Mouse (Mus musculus) kidney, adult 11 months (tissue): Measurements from ENCODE around the gene Olfr455.

ENCODE experiments used
- DNase-seq: peaks from one replicate; pipeline ENCODE4 v3.0.0; 2022

The Olfr455 gene

GRCm38 (mm10) chr6:42547461-42547860 lies at the start of gene Olfr455:
Olfr455 (minus strand) TSS chr6:42547587.
- no peak for DNase-seq

DNA sequence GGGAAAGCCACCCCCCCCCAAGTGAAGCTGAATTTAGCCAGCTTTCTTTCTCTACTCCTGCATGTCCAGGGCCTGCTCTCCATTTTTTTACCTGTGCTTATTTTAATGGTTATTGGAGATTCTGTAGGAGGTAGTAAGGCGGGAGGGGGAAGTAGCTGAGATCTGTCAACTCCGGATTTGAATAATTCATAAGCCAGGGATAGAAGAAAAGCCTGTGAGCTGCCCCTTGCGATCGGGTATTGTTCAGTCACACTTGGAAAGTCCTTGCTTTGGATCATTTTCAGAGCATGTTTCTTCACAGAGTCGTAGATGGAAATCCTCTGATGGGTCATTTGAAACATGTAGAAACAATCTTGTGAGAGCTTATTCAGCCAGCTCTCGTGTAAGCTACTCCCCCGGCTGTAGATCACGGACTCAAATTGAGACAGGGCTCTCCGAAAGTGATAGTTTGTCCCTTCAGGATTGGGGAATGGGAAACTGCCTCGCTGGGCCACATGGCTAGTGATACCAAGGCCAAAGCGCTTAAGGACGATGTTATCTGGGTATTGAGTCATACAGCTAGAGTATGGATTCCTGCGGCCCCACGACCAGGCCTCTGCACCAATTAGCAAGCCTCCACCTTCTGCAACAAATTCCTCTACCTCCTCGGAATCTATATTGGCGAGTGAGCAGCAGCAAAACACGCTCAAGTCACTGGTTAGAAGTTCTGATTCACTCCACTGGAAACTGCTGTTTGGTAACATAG lies 45.9 kb upstream of the Olfr455 start:
- DNase-seq: no peak

GRCm38 (mm10) chr6:42586569-42586968 lies 39.2 kb upstream of the Olfr455 start:
- DNase-seq: no peak

GRCm38 (mm10) chr6:42583488-42583872 lies 36.1 kb upstream of the Olfr455 start:
- DNase-seq: no peak

GRCm38 (mm10) chr6:42582741-42583487 lies 35.5 kb upstream of the Olfr455 start:
- DNase-seq: no peak

DNA sequence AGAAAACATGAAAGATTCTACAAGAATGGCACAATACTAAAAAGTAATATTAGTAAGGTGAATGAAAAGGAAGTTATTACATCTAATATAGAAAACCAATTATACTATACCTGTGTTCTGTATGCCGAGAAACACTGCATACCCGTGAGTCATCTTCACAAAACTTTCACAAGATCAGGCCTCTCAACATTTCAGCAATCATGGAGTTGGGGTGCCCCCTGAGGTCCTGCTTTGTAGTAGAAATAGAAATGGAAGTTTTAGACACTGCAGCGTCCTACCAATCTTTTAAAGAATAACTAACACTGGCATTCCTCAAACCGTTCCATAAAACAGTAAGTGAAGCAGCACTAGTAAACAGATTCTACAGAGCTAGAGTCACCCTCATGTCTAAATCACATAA lies 31.3 kb upstream of the Olfr455 start:
- DNase-seq: no peak

DNA sequence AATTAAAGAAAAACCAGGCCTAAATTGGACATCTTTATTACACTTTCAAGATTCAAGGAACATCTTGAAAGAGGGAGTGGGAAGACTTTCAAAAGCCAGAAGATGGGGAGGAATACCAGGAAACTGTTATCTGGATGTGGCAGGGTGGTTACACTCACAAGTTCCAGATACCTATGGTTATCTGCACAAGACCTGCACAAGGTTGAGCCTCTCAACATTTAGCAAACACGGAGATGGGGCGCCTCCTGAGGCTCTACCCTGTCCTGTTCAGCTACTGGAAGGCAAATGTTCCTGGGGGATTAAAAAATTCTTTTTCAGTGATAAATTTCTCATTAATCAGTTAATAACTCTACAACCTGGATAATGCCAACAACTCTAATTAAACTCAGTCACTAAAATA lies 30.0 kb upstream of the Olfr455 start:
- no peak for DNase-seq

DNA sequence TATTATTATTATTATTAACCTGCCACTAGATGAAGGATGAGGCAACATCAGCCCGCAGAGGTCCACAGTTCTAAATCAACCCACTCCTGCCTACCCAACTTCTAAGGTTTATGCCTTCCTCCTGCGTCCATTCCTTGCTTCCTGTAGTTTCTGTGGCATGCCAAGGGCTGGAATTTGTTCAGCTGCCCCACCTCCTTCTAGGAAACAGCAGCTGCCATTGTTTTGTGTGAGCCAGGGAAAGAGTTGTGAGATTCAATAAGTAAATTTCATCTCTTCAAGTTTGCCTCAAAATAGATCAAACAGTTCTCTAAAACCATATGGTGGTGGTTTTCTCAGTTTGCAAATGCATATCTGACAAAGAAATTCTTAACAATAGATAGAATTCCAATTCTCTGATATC lies 20.8 kb upstream of the Olfr455 start:
- DNase-seq: no peak

- DNase-seq: no peak
These were observed 18.8 kb upstream of the Olfr455 start for GRCm38 (mm10) chr6:42566076-42566598.

DNA sequence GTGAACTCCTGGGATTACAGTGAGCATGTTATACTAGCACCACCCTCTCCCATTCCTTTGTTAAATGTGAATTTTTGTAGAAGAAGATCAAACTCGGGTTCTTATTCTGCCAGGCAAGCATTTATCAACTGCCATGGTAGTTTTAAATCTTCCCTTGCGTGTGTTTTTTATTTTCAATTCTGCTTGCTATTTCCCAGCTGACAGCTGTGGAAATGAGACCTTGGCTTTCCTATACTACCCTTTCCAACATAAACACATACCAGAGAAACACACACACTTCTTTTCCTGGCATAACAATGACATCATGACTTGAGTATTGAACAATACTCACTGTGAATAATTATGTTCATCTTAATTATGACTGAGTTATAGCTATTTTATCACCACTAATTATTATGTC lies 14.9 kb upstream of the Olfr455 start:
- no peak for DNase-seq

- no peak for DNase-seq
These were observed 13.5 kb upstream of the Olfr455 start for GRCm38 (mm10) chr6:42560885-42561284.

DNA sequence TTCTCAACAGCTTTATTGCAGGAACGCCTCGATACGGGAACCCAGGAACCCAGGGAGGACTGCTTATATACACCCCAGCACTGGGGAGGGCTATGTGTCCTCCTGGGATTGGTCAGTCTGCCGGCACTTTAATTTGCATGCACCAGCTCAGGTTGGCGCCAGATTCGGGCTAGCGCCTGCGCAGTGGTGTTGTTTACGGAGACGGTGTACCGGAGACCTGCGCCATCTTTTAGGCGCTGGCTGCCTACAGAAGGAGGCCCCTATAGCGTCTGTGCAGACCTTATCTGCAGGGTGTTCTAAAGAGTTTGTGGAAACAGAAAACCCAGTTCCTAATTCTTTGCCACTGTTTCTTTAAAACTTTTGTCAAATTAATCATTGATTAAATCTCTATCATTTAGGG lies 11.3 kb upstream of the Olfr455 start:
- DNase-seq: no peak

GRCm38 (mm10) chr6:42546180-42546579 lies 1.2 kb downstream of the Olfr455 start:
- DNase-seq: no peak

DNA sequence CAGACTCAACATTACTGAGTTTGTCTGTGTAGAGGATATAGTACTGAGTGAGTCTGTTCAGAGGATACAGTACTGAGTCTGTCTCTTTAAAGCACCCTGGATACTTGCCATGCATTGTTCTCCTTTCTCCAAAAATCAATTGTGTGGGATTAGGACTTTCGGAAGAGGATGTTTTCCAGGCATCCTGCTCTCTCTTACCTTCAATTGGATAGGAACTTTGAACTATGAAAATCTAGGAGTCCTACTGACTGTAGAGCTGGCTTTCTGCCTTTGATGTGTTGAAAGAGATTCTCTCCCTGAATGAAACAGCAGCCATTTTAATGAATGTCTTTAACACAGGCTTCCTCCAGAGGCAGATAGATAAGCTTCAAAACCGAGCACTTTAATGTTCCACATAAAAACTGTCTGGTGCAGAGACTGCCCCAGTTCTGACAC lies 1.9 kb downstream of the Olfr455 start:
- no peak for DNase-seq

GRCm38 (mm10) chr6:42544846-42545245 lies 2.5 kb downstream of the Olfr455 start:
- DNase-seq: no peak

GRCm38 (mm10) chr6:42542036-42543031 lies 5.1 kb downstream of the Olfr455 start:
- DNase-seq: no peak

- no peak for DNase-seq
These were observed 6.7 kb downstream of the Olfr455 start for GRCm38 (mm10) chr6:42540681-42541080.

DNA sequence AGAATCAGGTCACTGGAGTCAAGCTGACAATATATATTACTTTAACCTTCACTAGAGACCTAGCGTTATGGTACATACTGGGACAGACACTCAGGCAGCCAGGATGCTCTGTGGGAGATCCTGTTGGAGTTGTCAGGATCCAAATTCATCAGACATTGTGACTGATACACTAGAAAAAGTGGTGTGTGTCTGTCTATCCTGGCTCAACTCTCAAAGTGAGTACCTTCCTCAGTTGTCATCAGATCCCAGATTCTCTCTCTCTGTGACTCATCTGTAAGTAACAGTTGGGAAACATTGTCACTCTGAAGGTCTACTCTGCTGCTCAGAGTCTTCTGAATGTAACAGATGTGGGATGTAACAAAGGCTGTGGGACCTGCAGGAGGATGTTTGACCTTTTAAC lies 7.7 kb downstream of the Olfr455 start:
- no peak for DNase-seq

GRCm38 (mm10) chr6:42513461-42513860 lies 33.9 kb downstream of the Olfr455 start:
- no peak for DNase-seq

DNA sequence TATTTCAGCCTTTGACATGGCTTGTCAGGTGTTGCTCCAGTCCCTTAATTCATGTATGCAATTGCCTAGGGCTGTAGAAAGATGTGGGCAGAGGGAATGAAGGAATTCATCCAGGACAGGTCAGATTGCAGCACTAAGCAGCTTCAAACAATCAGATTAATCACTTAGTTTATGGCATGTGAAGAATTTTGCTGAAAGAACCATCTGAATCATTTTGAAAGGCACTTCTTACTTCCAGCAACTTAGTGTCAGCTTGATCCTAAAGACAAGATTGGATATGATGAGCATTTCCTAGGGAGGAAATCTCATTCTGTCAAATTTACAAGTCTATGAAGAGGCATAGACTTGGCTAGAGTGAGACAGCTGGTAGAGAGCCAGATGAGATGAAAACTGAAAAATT lies 38.1 kb downstream of the Olfr455 start:
- no peak for DNase-seq

DNA sequence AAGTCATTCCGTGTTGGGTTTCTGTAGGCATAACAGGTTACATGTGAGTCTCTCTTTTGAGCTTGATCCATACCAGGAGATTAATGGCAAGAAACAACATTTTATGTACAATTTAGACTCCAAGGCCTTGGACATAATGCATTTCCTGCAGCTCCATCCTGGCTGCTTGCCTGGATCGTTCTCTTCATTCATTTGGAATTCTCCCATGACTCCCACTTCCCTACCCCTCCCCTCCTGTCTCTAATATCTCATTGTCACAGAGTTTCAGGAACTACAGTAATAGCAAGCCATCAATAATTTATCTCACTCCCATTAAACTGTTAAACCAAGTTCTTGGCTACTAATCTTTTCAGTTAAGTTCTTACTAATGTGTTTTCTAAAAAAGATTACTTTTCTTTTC lies 43.9 kb downstream of the Olfr455 start:
- no peak for DNase-seq

- DNase-seq: no peak
These were observed 57.7 kb downstream of the Olfr455 start for GRCm38 (mm10) chr6:42489731-42490130.

- DNase-seq: no peak
These were observed 60.3 kb downstream of the Olfr455 start, which contains the start of gene Olfr456 for GRCm38 (mm10) chr6:42487114-42487513. Olfr456 (minus strand) TSS chr6:42487214.
